Mouse (Mus musculus) cerebellum, adult (tissue): Measurements from ENCODE around the gene Copb1.

Experiments used
- ATAC-seq: cut with Nextera tagmentation; 2 replicates; pipeline ENCODE4 v1.9.2; 2017; ENCODE audit warnings: mild to moderate bottlenecking, moderate library complexity, mixed read lengths; ENCODE audit not compliant: insufficient number of reproducible peaks, low FRiP score, low TSS enrichment

Copb1 gene

DNA sequence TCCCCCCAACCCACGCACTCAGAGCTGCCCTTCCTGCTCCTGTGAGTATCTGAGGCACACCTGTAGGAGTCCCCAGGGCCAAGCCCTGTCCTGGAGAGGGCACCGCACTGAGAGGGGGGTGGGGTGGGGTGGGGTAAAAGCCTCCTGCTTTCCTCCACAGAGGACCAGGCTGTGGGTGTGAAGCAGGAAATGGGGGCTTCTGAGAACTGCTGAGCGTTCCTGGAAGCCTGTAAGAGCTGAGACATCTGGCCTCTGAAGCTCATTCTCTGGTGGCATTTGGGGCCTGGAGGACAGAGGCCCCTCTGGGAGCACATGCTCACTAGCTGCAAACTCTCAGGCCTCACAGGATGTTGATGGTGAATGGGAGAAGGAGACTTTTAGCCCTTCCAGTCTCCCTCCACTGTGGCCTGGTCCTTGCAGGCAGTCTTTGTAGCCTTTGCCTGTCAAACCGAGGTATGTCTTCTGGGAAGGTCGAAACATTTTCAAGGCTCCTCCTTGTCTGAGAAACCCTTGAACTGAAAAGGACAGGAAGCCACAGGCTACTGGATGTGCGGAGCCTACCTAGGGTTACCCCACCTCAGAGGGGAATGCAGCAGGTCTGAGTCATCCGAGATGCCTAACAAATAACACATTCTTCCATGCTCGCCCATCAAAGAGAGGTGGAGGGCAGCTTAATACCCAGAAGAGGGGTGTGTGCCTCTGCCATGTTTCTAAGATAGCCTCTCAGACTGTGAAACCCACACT lies 83.0 kb downstream of the Copb1 start:
- no peak for ATAC-seq

DNA sequence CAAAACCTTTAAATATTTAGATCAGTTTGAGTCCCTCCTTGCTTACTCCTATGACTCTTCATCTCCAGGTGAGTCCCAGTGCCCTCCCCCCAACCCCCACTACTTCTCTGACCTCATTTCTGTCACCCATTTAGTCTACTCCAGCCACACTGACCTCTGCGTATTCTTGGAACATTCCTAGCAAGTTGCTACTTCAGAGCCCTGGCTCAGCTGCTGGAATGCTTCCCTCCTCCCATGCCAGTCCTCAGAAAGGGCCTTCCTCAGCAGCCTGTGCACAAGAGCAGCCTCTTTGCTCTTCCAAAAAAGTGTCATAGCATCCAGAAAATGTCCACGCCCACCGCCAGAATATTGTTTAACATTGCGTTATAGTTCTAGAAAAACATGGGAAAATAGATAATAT lies 84.5 kb downstream of the Copb1 start:
- no peak for ATAC-seq

DNA sequence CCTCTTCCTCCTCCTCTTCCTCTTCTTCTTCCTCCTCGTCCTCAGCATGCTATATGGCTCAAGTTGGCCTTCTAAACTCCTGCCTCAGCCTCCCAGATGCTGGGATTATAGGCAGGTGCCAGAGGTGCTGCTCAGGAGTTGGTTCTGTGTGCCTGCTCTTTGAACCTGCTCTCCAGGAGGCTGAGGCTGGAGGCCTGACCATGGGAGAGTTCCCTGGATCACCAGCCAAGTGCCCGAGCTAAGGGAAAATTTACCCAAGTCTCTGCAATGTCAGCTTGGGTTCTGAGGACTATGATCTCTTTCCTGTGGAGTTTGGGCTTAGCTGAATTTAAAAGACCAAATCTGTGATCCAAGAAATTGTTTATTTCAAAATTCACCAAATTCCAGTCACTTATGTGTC lies 85.1 kb downstream of the Copb1 start:
- no peak for ATAC-seq
